Mouse (Mus musculus) lung, postnatal 0 days (tissue): ENCODE measurements around the gene Tecpr1. TPM values are rescaled to one million over a fixed set of nuclear protein-coding genes. Genes with fewer than 3 reads are reported as not detected.

Experiments used
- ATAC-seq: fragments of 200-750 bp; cut with Nextera tagmentation; 2 replicates; pipeline ENCODE4 v1.8.0; 2017; ENCODE audit warnings: moderate library complexity
- DNase-seq: peaks from one replicate; pipeline ENCODE4 v3.0.0-alpha.2; 2016; ENCODE audit warnings: low spot score
- H3K27ac ChIP-seq: fragments of 300-500 bp; sonication (generic); 2 replicates; pipeline ENCODE4 v1.5.1; 2014; ENCODE audit warnings: antibody characterized with exemption, mild to moderate bottlenecking, low read length, mixed read lengths
- H3K27me3 ChIP-seq: fragments of 300-500 bp; sonication (generic); replicated peaks from 2 replicates; pipeline ENCODE4 v1.6.1; 2014; ENCODE audit warnings: low read length, mixed read lengths; ENCODE audit not compliant: insufficient read depth
- H3K36me3 ChIP-seq: fragments of 300-500 bp; sonication (generic); 2 replicates; pipeline ENCODE4 v1.6.1; 2014; ENCODE audit warnings: low read length, mixed read lengths; ENCODE audit not compliant: insufficient read depth
- H3K4me1 ChIP-seq: fragments of 300-500 bp; sonication (generic); 2 replicates; pipeline ENCODE4 v1.6.1; 2014; ENCODE audit warnings: antibody characterized with exemption, low read depth, low read length, mixed read lengths; ENCODE audit not compliant: insufficient read depth
- H3K4me2 ChIP-seq: fragments of 300-500 bp; sonication (generic); replicated peaks from 2 replicates; pipeline ENCODE4 v1.6.1; 2014; ENCODE audit warnings: low read depth, mild to moderate bottlenecking, low read length, moderate library complexity, mixed read lengths
- H3K4me3 ChIP-seq: fragments of 300-500 bp; sonication (generic); 2 replicates; pipeline ENCODE4 v1.5.1; 2014; ENCODE audit warnings: low read depth, low read length
- H3K9ac ChIP-seq: fragments of 300-500 bp; sonication (generic); replicated peaks from 2 replicates; pipeline ENCODE4 v1.6.1; 2014; ENCODE audit warnings: low read depth, mild to moderate bottlenecking
- H3K9me3 ChIP-seq: fragments of 300-500 bp; sonication (generic); 2 replicates; pipeline ENCODE4 v1.6.1; 2016; ENCODE audit warnings: low read length, mixed read lengths
- CTCF ChIP-seq: IDR thresholded peaks from 2 replicates; pipeline ENCODE4 v1.5.1; 2016; ENCODE audit warnings: antibody characterized with exemption, mild to moderate bottlenecking
- EP300 ChIP-seq: IDR thresholded peaks from 2 replicates; pipeline ENCODE4 v1.6.1; 2016; ENCODE audit warnings: antibody characterized with exemption, mild to moderate bottlenecking, control low read depth
- WGBS: fragments of 180-500 bp; shearing (Covaris S2); extraction: QIAGEN DNeasy Blood & Tissue Kit; methylation state at CpG from one replicate; pipeline ENCODE4 v1.1.7; 2014; 5-methylcytosine and 5-hydroxymethylcytosine counted together
- polyA plus RNA-seq: library from polyadenylated mRNA; unstranded; fragments of >200 nt; fragmentation: Nextera tagmentation; extraction: Ambion mirVana; gene quantifications from 2 replicates; pipeline ENCODE4 v1.2.1, GENCODE M21; 2015

Tecpr1 gene
- polyA plus RNA-seq, 1 experiment from 2014 or later: 35.0 TPM

DNA sequence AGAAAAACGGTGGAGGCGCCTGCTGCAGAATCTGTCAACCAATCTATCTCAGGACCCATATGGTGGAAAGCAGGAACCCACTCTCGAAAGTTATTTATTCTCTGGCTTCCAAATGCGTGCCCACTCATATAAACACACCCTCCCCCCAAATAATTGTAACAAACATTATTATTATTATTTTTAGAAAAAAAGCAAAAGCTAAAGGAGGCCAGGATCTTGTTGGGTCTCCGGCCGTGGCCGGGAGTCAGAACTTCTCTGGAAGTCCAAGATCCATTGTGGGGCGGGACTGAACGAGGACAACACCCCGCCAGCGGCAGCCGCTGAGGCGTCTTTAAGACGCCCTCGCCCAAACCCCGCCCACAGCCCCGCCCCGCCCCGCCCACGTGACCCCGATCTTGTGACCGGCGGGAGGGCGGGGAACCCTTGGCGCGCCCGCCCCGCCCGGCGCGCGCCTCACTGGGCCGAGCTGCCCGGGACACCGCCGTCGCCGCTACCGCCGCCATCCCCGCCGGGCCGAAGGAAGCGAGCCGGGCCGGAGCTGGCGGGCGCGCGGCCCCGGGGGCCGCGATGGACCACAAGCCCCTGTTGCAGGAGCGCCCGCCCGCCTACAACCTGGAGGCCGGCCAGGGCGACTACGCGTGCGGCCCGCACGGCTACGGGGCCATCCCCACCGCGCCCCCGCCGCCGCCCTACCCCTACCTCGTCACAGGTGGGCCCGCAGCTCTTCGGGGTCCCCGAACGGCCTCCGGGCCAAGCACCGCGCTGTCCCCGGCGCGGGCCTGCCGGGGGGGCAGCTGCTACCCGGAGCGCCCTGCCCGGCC, 31.6 kb upstream of the Tecpr1 start:
- ATAC-seq (peak; percentile 86), DNase-seq (peak; percentile 96)
- Histone ChIP-seq H3K4me3 (peak overlapping the region; percentile 99), H3K27ac (peak overlapping the region; percentile 98), H3K4me2 (peak overlapping the region; percentile 76), H3K36me3 (no peaks in the 10 kb centered on the region), H3K27me3 (no peaks in the 10 kb centered on the region), H3K9me3 (no peaks in the 10 kb centered on the region), H3K9ac (peak overlapping the region; percentile 97), H3K4me1 (peaks cover 21% of the 10 kb centered on the region)
- WGBS: under 1% methylated on average over 24 of the region's 84 CpGs
- peak; percentile 9; the same call in 1 of the 2 replicates for TF ChIP-seq EP300
- TF ChIP-seq CTCF: no peak

DNA sequence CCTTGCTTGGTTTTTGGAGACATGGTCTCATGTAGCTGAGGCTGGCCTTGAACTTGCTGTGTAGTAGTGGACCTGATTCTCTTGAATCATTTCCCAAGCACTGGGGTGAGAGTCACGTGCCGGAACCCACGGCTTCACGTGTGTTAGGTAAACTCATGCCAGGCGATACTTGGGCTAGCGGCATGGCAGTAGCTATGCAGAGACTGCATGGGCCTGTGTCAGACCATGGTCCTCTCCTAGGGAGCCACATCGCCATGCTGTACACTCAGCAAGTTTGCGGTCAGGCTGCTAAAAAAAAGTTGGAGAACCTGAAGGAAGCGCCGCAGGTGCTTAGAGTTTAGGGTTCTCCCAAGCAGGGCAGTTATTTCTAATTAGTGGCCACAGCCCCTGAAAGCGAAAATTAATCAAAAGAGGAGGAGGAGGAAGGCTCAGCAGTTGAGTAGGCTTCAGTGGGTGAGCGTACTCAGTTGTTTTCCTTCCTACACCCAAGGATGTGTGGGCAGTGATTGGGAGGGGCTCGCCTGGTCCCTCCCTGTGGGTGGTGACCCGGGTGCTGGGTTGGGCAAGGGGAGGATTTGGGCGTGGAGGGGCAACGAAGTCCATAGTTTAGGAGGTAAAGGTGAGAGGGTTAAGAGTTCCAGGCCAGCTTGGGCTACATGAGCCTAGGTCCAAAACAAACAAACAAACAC, 30.9 kb upstream of the Tecpr1 start:
- TF ChIP-seq CTCF (no peak), EP300 (peak; percentile 35)
- H3K27me3 ChIP-seq: no peaks in the 10 kb centered on the region
- peak overlapping the region; percentile 98 for H3K27ac ChIP-seq
- H3K4me1 ChIP-seq: peaks cover 21% of the 10 kb centered on the region
- H3K4me3 ChIP-seq: peak overlapping the region; percentile 99
- H3K4me2 ChIP-seq: peak overlapping the region; percentile 76
- H3K9ac ChIP-seq: no peak overlapping the region
- DNase-seq (peak; percentile 90), ATAC-seq (peak; percentile 76)
- 51% methylated on average over 16 of the region's 16 CpGs for WGBS
- H3K36me3 ChIP-seq: no peaks in the 10 kb centered on the region
- no peaks in the 10 kb centered on the region for H3K9me3 ChIP-seq

DNA sequence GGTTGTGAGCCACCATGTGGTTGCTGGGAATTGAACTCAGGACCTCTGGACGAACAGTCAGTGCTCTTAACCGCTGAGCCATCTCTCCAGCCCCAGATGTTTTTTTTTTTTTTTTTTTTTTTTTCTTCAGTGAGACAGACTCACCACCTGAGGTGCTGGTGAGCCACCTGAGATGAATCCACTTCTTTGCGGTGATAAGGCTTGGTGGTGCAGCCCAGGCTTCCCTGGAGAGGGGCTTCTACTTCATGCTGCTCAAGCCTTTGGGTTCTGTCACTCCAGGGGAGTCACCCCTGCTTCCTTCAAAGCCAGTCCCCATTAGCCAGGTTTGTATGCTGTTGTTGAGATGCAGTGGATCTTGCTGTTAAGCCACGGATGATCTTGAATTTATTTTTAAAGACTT, 29.8 kb upstream of the Tecpr1 start:
- H3K27me3 ChIP-seq: no peaks in the 10 kb centered on the region
- no peak overlapping the region for H3K4me2 ChIP-seq
- no peaks in the 10 kb centered on the region for H3K36me3 ChIP-seq
- H3K27ac ChIP-seq: no peak overlapping the region
- ATAC-seq: no peak
- peaks cover 13% of the 10 kb centered on the region for H3K4me1 ChIP-seq
- 70% methylated on average over 4 of the region's 4 CpGs for WGBS
- no peak for TF ChIP-seq EP300
- TF ChIP-seq CTCF: peak; percentile 37
- H3K9me3 ChIP-seq: no peaks in the 10 kb centered on the region
- H3K4me3 ChIP-seq: no peak overlapping the region
- DNase-seq: no peak
- no peak overlapping the region for H3K9ac ChIP-seq

DNA sequence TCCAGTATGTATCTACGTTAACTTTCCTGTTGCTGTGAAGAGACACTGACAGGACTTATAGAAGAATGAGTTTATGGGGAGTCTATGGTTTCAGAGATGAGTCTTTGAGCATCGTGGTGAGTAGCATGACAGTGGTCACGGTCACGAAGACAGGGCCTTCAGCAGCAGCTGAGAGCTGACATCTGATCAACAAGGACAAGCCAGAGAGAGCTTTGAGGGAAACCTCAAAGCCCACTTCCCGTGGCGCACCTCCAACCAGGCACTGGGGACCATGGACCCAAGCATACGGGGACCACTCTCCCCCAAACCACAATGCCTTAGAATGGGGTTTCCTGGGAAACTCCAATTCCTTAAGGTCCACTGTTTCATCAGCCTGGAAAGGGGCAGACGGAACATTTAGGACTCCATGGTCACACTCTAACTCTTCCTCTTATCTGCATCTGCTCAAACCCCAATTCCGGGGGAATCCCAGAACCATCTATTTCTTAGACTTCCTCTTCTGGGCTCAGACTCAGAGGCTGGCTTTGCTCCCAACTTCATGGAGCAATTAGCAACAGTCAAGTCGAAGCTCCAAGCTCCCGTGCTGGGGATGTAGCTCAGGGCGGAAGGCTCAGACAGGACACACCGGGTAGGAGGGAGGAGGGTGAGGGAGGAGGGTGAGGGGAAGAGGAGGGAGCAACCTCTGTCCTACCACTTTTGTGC, 28.6 kb upstream of the Tecpr1 start:
- no peak overlapping the region for H3K4me3 ChIP-seq
- no peaks in the 10 kb centered on the region for H3K36me3 ChIP-seq
- H3K4me2 ChIP-seq: no peak overlapping the region
- no peaks in the 10 kb centered on the region for H3K9me3 ChIP-seq
- H3K27ac ChIP-seq: no peak overlapping the region
- 80% methylated on average over 13 of the region's 13 CpGs for WGBS
- no peak for TF ChIP-seq CTCF
- TF ChIP-seq EP300: no peak
- ATAC-seq (no peak), DNase-seq (no peak)
- peaks cover 13% of the 10 kb centered on the region; the same call in 1 of the 2 replicates for H3K4me1 ChIP-seq
- no peak overlapping the region for H3K9ac ChIP-seq
- no peaks in the 10 kb centered on the region for H3K27me3 ChIP-seq

DNA sequence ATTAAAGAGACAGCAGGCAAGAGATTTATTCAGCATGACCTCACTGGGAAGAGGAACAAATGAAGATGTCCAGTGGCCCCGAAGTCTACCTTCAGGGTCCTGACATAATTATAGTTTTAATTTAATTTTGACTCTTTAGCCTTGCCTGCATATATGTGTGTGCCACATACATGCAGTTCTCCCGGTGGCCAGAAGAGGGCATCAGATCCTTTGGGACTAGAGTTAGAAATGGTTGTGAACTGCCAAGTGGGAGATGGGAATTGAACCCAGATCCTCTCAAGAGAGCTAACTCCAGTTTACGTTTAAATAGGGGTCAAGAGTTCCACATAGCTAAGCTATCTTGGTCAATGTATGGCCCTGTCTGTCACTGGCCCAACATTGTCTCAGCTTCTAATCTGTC, 26.5 kb upstream of the Tecpr1 start:
- Histone ChIP-seq H3K9ac (no peak overlapping the region), H3K4me2 (no peak overlapping the region), H3K27ac (no peak overlapping the region), H3K36me3 (no peaks in the 10 kb centered on the region), H3K27me3 (no peaks in the 10 kb centered on the region), H3K4me3 (no peak overlapping the region), H3K4me1 (peaks cover 15% of the 10 kb centered on the region; the same call in 1 of the 2 replicates), H3K9me3 (no peaks in the 10 kb centered on the region)
- WGBS: 80% methylated on average over 3 of the region's 3 CpGs
- ATAC-seq (no peak), DNase-seq (no peak)
- TF ChIP-seq CTCF (peak; percentile 60), EP300 (no peak)
